Mouse (Mus musculus): ENCODE measurements at regions not wholly inside any gene's neighbourhood (a gene's known extent, or its start where the extent isn't known, plus 50 kb on each side); places are given as distances from the start of the nearest gene placed in this dataset.

DNA sequence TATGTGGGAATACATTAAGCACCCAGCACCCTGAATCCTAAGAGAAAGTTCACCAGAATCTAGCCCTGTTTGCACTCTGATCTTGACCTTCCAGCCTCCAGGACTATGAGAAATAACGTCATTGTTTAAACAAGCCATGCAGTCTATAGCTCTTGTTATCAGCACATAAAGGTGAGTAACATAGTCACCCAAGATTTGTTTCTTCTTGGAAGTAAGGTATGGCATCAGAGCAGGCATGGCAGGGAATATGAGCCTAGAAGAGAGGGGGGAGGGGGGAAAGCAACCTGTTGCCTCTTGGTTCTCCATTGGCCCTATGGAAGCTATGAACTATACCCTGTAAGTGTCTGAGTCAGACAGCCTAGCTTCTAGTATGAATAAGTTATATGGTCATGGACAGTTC lies 89.8 kb upstream of the Ppp1r12a start:
- TF ChIP-seq CTCF (IDR thresholded peaks at IDR 0.05; ENCODE audit: low read depth, low read length) (no peak), POLR2A (IDR thresholded peaks at IDR 0.05; ENCODE audit: extremely low read depth, insufficient read depth, low read length) (no peak)
- no peak overlapping the region for H3K9ac ChIP-seq (ENCODE audit: low read depth, low read length)
- H3K79me2 ChIP-seq (ENCODE audit: control insufficient read depth, insufficient read depth, low read length), result no peaks in the 10 kb centered on the region
- no peak overlapping the region for H3K27ac ChIP-seq (replicated peaks; ENCODE audit: insufficient read depth, low read depth, low read length)
- 18% methylated on average over 1 of the region's 1 CpGs for WGBS
- no peak overlapping the region for H3K4me3 ChIP-seq (ENCODE audit: insufficient read depth, low read depth, low read length)
- peaks cover 3% of the 10 kb centered on the region for H3K4me1 ChIP-seq (ENCODE audit: control insufficient read depth, insufficient read depth, low read length)
- DNase-seq (ENCODE audit: extremely low read depth, low read depth, low spot score), result no peak
- H3K27me3 ChIP-seq (ENCODE audit: control insufficient read depth, insufficient read depth, low read length), result no peaks in the 10 kb centered on the region
- no peaks in the 10 kb centered on the region for H3K36me3 ChIP-seq (ENCODE audit: control insufficient read depth, insufficient read depth, low read length)

DNA sequence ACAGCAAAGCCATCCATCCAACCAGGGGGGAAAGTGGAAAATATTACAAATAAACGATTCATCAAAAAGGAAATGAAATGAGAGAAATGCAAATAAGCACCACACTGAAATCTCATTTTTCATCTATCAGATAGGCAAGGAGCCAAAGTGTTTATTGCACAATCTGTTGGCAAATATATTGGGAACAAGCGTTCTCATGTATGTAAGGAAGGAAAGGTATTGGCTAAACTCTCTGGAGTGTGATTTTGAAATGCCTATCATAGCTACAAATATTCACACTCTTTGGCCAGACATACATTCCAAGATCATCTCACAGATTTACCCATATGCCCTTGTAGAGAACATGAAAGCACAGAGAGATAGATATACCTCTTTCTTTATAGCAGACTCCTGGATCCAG lies 90.6 kb upstream of the Ppp1r12a start:
- Histone ChIP-seq H3K4me1 (ENCODE audit: control insufficient read depth, insufficient read depth, low read length) (peaks cover 5% of the 10 kb centered on the region), H3K27ac (replicated peaks; ENCODE audit: insufficient read depth, low read depth, low read length) (no peak overlapping the region), H3K4me3 (ENCODE audit: insufficient read depth, low read depth, low read length) (no peak overlapping the region), H3K9ac (ENCODE audit: low read depth, low read length) (no peak overlapping the region), H3K79me2 (ENCODE audit: control insufficient read depth, insufficient read depth, low read length) (no peaks in the 10 kb centered on the region), H3K27me3 (ENCODE audit: control insufficient read depth, insufficient read depth, low read length) (no peaks in the 10 kb centered on the region), H3K36me3 (ENCODE audit: control insufficient read depth, insufficient read depth, low read length) (no peaks in the 10 kb centered on the region)
- 23% methylated on average over 2 of the region's 2 CpGs for WGBS
- TF ChIP-seq POLR2A (IDR thresholded peaks at IDR 0.05; ENCODE audit: extremely low read depth, insufficient read depth, low read length) (no peak), CTCF (IDR thresholded peaks at IDR 0.05; ENCODE audit: low read depth, low read length) (no peak)
- DNase-seq (ENCODE audit: extremely low read depth, low read depth, low spot score), result peak; percentile 76

DNA sequence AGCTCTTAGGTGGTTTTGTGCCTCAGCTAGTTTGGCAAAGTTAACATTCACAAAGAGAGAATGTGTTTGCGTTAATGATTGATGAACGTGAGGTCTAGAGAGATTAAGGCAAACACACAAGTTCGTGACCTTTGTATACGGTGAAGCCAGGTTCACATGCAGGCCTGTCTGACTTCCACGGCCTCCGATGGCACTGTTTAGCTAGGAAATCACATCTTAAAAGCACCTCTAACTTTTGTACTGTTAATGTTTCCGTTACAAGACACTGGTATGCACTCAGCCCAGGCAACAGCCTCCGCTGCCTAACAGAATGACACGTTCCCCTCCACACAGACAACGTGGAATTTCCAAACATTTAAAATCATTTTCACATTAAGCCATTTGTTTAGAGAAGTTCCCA lies 94.3 kb upstream of the Ppp1r12a start:
- 16% methylated on average over 10 of the region's 10 CpGs for WGBS
- Histone ChIP-seq H3K79me2 (ENCODE audit: control insufficient read depth, insufficient read depth, low read length) (no peaks in the 10 kb centered on the region), H3K9ac (ENCODE audit: low read depth, low read length) (no peak overlapping the region), H3K27me3 (ENCODE audit: control insufficient read depth, insufficient read depth, low read length) (no peaks in the 10 kb centered on the region), H3K36me3 (ENCODE audit: control insufficient read depth, insufficient read depth, low read length) (no peaks in the 10 kb centered on the region), H3K4me1 (ENCODE audit: control insufficient read depth, insufficient read depth, low read length) (peaks cover 5% of the 10 kb centered on the region), H3K27ac (replicated peaks; ENCODE audit: insufficient read depth, low read depth, low read length) (no peak overlapping the region), H3K4me3 (ENCODE audit: insufficient read depth, low read depth, low read length) (no peak overlapping the region)
- TF ChIP-seq POLR2A (IDR thresholded peaks at IDR 0.05; ENCODE audit: extremely low read depth, insufficient read depth, low read length) (no peak), CTCF (IDR thresholded peaks at IDR 0.05; ENCODE audit: low read depth, low read length) (no peak)
- peak; percentile 98 for DNase-seq (ENCODE audit: extremely low read depth, low read depth, low spot score)

DNA sequence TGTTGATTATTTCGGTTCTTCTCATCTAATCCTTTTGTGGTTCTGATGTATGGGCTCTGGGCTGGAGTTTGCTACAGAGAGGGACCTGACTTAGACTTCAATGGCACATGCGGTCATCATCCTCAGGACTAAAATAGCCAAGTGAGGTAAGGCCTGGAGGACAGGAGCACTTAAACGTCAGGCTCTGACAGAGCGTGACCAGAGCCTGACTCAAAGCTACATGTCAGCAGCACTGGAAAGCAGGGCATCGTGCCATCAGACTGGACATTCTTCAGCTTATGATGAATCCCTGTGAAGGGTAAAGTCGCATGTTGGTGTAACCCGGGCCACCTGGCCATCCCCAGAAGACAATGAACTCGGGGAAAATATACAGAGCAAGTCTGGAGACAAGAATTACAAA lies 95.8 kb upstream of the Ppp1r12a start:
- Histone ChIP-seq H3K4me3 (ENCODE audit: insufficient read depth, low read depth, low read length) (no peak overlapping the region), H3K27ac (replicated peaks; ENCODE audit: insufficient read depth, low read depth, low read length) (no peak overlapping the region), H3K4me1 (ENCODE audit: control insufficient read depth, insufficient read depth, low read length) (peaks cover 3% of the 10 kb centered on the region), H3K9ac (ENCODE audit: low read depth, low read length) (no peak overlapping the region), H3K36me3 (ENCODE audit: control insufficient read depth, insufficient read depth, low read length) (no peaks in the 10 kb centered on the region), H3K79me2 (ENCODE audit: control insufficient read depth, insufficient read depth, low read length) (no peaks in the 10 kb centered on the region), H3K27me3 (ENCODE audit: control insufficient read depth, insufficient read depth, low read length) (no peaks in the 10 kb centered on the region)
- no peak for TF ChIP-seq CTCF (IDR thresholded peaks at IDR 0.05; ENCODE audit: low read depth, low read length)
- no peak for TF ChIP-seq POLR2A (IDR thresholded peaks at IDR 0.05; ENCODE audit: extremely low read depth, insufficient read depth, low read length)
- WGBS, result 85% methylated on average over 8 of the region's 8 CpGs
- peak; percentile 26 for DNase-seq (ENCODE audit: extremely low read depth, low read depth, low spot score)

DNA sequence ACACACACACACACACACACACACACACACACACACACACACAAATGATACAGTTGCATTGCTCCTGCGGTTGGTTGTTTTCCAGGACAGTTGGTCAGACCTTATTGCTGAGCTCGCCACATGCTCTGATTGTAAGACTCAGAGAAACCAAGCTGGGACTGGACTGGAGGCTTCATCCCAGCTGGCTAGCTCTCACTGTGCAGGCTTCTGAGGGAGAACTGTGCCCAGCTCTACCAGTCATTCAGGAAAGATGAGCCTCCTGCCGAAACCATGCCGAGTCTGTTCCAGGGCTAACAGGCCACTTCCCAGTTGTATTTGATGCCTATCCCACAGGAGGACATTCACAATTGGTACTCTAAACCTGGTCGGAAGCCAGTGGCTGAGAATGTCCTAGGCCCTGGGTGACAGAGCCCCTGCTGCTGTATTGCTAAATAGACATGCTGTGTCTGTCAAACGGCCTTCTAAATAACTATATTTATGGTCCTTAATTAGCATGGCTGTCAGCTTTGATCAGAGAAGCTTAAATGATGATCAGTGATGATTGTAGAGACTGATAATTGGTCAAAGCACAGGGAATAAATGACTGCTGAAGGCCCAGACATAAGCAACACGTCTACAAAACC lies 100.1 kb upstream of the Ppp1r12a start:
- WGBS, result 83% methylated on average over 7 of the region's 7 CpGs
- no peak for TF ChIP-seq CTCF (IDR thresholded peaks at IDR 0.05; ENCODE audit: low read depth, low read length)
- no peak for TF ChIP-seq POLR2A (IDR thresholded peaks at IDR 0.05; ENCODE audit: extremely low read depth, insufficient read depth, low read length)

DNA sequence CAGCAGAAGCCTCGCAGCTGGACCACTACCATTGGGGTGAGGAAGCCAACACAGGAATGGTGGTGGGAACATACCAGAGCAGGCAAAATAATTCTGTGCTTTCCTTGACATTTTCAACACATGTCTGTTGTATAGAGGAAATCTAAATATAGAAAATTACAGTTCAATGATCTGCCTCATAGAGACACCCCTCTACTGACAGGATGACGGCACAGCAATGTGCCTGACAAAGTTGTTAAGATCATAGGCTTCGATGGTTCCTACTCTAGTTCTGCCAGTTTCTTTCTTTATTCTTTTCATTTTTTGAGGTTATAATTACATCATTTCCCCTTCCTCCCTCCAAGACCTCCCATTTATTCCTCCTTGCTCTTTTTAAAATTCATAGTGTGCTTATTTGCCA lies 101.4 kb upstream of the Ppp1r12a start:
- Histone ChIP-seq H3K79me2 (ENCODE audit: control insufficient read depth, insufficient read depth, low read length) (no peaks in the 10 kb centered on the region), H3K9ac (ENCODE audit: low read depth, low read length) (no peak overlapping the region), H3K4me1 (ENCODE audit: control insufficient read depth, insufficient read depth, low read length) (no peaks in the 10 kb centered on the region), H3K27ac (replicated peaks; ENCODE audit: insufficient read depth, low read depth, low read length) (no peak overlapping the region), H3K4me3 (ENCODE audit: insufficient read depth, low read depth, low read length) (no peak overlapping the region), H3K27me3 (ENCODE audit: control insufficient read depth, insufficient read depth, low read length) (no peaks in the 10 kb centered on the region), H3K36me3 (ENCODE audit: control insufficient read depth, insufficient read depth, low read length) (no peaks in the 10 kb centered on the region)
- 88% methylated on average over 3 of the region's 3 CpGs for WGBS
- DNase-seq (ENCODE audit: extremely low read depth, low read depth, low spot score), result no peak
- TF ChIP-seq POLR2A (IDR thresholded peaks at IDR 0.05; ENCODE audit: extremely low read depth, insufficient read depth, low read length) (no peak), CTCF (IDR thresholded peaks at IDR 0.05; ENCODE audit: low read depth, low read length) (no peak)

More for the DNA sequence above, 100.1 kb upstream of the Ppp1r12a start:
- no peaks in the 10 kb centered on the region for H3K79me2 ChIP-seq (ENCODE audit: control insufficient read depth, insufficient read depth, low read length)
- H3K4me1 ChIP-seq (ENCODE audit: control insufficient read depth, insufficient read depth, low read length), result no peaks in the 10 kb centered on the region
- no peak overlapping the region for H3K9ac ChIP-seq (ENCODE audit: low read depth, low read length)
- H3K27ac ChIP-seq (replicated peaks; ENCODE audit: insufficient read depth, low read depth, low read length), result no peak overlapping the region
- no peak overlapping the region for H3K4me3 ChIP-seq (ENCODE audit: insufficient read depth, low read depth, low read length)
- no peak for DNase-seq (ENCODE audit: extremely low read depth, low read depth, low spot score)
- H3K27me3 ChIP-seq (ENCODE audit: control insufficient read depth, insufficient read depth, low read length), result no peaks in the 10 kb centered on the region
- no peaks in the 10 kb centered on the region for H3K36me3 ChIP-seq (ENCODE audit: control insufficient read depth, insufficient read depth, low read length)

Measured in liver, adult 2 months (tissue).